Mouse (Mus musculus): ENCODE measurements around the gene Babam2. TPM values are rescaled to one million over a fixed set of nuclear protein-coding genes. Genes with fewer than 3 reads are reported as not detected.

The Babam2 gene
- total and polyA plus RNA-seq, 3 experiments, result 44.6 to 214 (median 65.0) TPM

DNA sequence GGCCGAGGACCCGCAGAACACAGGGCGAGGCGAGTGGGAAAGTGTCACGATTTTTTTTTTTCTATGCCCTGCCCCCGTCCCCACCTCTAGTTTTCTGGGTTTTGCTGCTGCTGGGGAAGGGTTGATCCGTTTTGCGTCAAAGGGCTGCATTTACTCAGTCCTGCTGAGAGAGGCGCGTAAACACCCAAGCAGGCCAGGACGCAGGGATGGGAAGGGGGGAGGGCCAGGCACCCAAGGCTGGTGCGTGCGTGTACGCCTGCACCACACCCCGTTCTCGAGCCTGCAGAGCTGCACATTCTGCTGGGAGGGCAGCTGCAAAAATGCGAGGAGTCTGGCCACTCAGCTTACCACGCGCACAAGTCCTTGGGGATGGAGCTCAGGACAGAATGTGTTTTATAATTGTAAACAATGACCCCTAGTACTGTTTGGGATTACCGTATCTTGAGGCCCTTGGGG lies 436.1 kb downstream of the Babam2 start:
- ATAC-seq (ENCODE audit: extremely low read depth, insufficient number of reproducible peaks, low FRiP score, poor library complexity, severe bottlenecking), result no peak
- no peak for TF ChIP-seq GATA1 (IDR thresholded peaks at IDR 0.05; ENCODE audit: borderline replicate concordance, low read length)
- TF ChIP-seq POLR2AphosphoS5 (IDR thresholded peaks at IDR 0.05; ENCODE audit: insufficient replicate concordance, low read depth, low read length), result no peak
- no peak for TF ChIP-seq GATA2 (IDR thresholded peaks at IDR 0.05; ENCODE audit: borderline replicate concordance, low read depth, low read length)
- TF ChIP-seq CTCF (IDR thresholded peaks at IDR 0.05; ENCODE audit: low read depth, low read length), result no peak
- no peak for TF ChIP-seq TAL1 (conservative IDR thresholded peaks at IDR 0.05; ENCODE audit: low read depth, low read length)
- no peak for DNase-seq (ENCODE audit: low spot score)

GRCm38 (mm10) chr5:32134051-32134732 lies 436.7 kb downstream of the Babam2 start:
- Histone ChIP-seq H3K4me3 (ENCODE audit: low read depth, low read length) (no peak overlapping the region), H3K4me1 (ENCODE audit: insufficient read depth, low read depth, low read length) (peaks cover 13% of the 10 kb centered on the region), H3K9me3 (replicated peaks) (peaks cover 15% of the 10 kb centered on the region), H3K36me3 (replicated peaks) (no peaks in the 10 kb centered on the region), H3K27me3 (ENCODE audit: insufficient read depth, low read length) (peaks cover 72% of the 10 kb centered on the region)
- DNase-seq (ENCODE audit: low spot score), result no peak
- no peak for TF ChIP-seq TAL1 (conservative IDR thresholded peaks at IDR 0.05; ENCODE audit: low read depth, low read length)
- TF ChIP-seq GATA1 (IDR thresholded peaks at IDR 0.05; ENCODE audit: borderline replicate concordance, low read length), result no peak
- TF ChIP-seq GATA2 (IDR thresholded peaks at IDR 0.05; ENCODE audit: borderline replicate concordance, low read depth, low read length), result no peak
- TF ChIP-seq POLR2AphosphoS5 (IDR thresholded peaks at IDR 0.05; ENCODE audit: insufficient replicate concordance, low read depth, low read length), result no peak
- TF ChIP-seq CTCF (IDR thresholded peaks at IDR 0.05; ENCODE audit: low read depth, low read length), result no peak
- no peak for ATAC-seq (ENCODE audit: extremely low read depth, insufficient number of reproducible peaks, low FRiP score, poor library complexity, severe bottlenecking)

More for the DNA sequence above, 436.1 kb downstream of the Babam2 start:
- Histone ChIP-seq H3K4me1 (ENCODE audit: insufficient read depth, low read depth, low read length) (peaks cover 13% of the 10 kb centered on the region), H3K9me3 (replicated peaks) (peaks cover 15% of the 10 kb centered on the region), H3K4me3 (ENCODE audit: low read depth, low read length) (no peak overlapping the region), H3K27me3 (ENCODE audit: insufficient read depth, low read length) (peaks cover 74% of the 10 kb centered on the region), H3K36me3 (replicated peaks) (no peaks in the 10 kb centered on the region)

Other genes with a start within 250 kb of the Babam2 start
- 33.9 and 35.9 TPM in 2 replicates for gene Zfp512, start 245.3 kb upstream of the Babam2 start, total RNA-seq (2014; fragmentation: Nextera tagmentation)
- gene Zfp512, start 245.3 kb upstream of the Babam2 start, total RNA-seq (2017), result 40.8 and 58.4 TPM in 2 replicates
- 9.0 and 12.4 TPM in 2 replicates for gene Zfp512, start 245.3 kb upstream of the Babam2 start, polyA plus RNA-seq (2012)
- gene 4930548H24Rik, start 211.9 kb upstream of the Babam2 start, total RNA-seq (2014; fragmentation: Nextera tagmentation), result 0.34 TPM in 1 of 2 replicates, not detected in the other
- gene 4930548H24Rik, start 211.9 kb upstream of the Babam2 start, total RNA-seq (2017), result 0.29 and 0.55 TPM in 2 replicates
- gene 4930548H24Rik, start 211.9 kb upstream of the Babam2 start, polyA plus RNA-seq (2012), result not detected in 2 replicates
- 17.3 and 19.6 TPM in 2 replicates for gene Gpn1, start 202.9 kb upstream of the Babam2 start, total RNA-seq (2014; fragmentation: Nextera tagmentation)
- 33.2 and 34.2 TPM in 2 replicates for gene Gpn1, start 202.9 kb upstream of the Babam2 start, total RNA-seq (2017)
- gene Gpn1, start 202.9 kb upstream of the Babam2 start, polyA plus RNA-seq (2012), result 34.0 and 35.5 TPM in 2 replicates
- gene Slc4a1ap, start 170.7 kb upstream of the Babam2 start, total RNA-seq (2014; fragmentation: Nextera tagmentation), result 46.6 and 51.9 TPM in 2 replicates
- 41.3 and 54.4 TPM in 2 replicates for gene Slc4a1ap, start 170.7 kb upstream of the Babam2 start, total RNA-seq (2017)
- gene Slc4a1ap, start 170.7 kb upstream of the Babam2 start, polyA plus RNA-seq (2012), result 17.4 and 20.7 TPM in 2 replicates
- 32.4 and 37.8 TPM in 2 replicates for gene Supt7l, start 169.9 kb upstream of the Babam2 start, total RNA-seq (2014; fragmentation: Nextera tagmentation)
- 26.1 and 30.0 TPM in 2 replicates for gene Supt7l, start 169.9 kb upstream of the Babam2 start, total RNA-seq (2017)
- 7.4 and 13.1 TPM in 2 replicates for gene Supt7l, start 169.9 kb upstream of the Babam2 start, polyA plus RNA-seq (2012)
- 66.0 and 102 TPM in 2 replicates for gene Mrpl33, start 100.7 kb upstream of the Babam2 start, total RNA-seq (2014; fragmentation: Nextera tagmentation)
- 126 and 172 TPM in 2 replicates for gene Mrpl33, start 100.7 kb upstream of the Babam2 start, total RNA-seq (2017)
- 4.6 and 5.0 TPM in 2 replicates for gene Mrpl33, start 100.7 kb upstream of the Babam2 start, polyA plus RNA-seq (2012)
- 22.0 and 22.4 TPM in 2 replicates for gene Rbks, start 57 bp upstream of the Babam2 start, total RNA-seq (2014; fragmentation: Nextera tagmentation)
- 13.9 and 15.7 TPM in 2 replicates for gene Rbks, start 57 bp upstream of the Babam2 start, total RNA-seq (2017)
- 8.3 and 10.0 TPM in 2 replicates for gene Rbks, start 57 bp upstream of the Babam2 start, polyA plus RNA-seq (2012)